Mouse (Mus musculus) liver, postnatal 0 days (tissue): ENCODE data around the gene Fam71f1.

Experiments
- CTCF ChIP-seq: sonication (generic); IDR thresholded peaks from 2 replicates; pipeline ENCODE4 v1.5.1; 2016; ENCODE audit warnings: antibody characterized with exemption, low read depth
- EP300 ChIP-seq: IDR thresholded peaks from 2 replicates; pipeline ENCODE4 v1.6.1; 2016; ENCODE audit warnings: antibody characterized with exemption, low read depth, mild to moderate bottlenecking

GRCm38 (mm10) chr6:29348371-29348724, 29.4 kb downstream of the Fam71f1 start:
- TF ChIP-seq CTCF, result no peak
- TF ChIP-seq EP300, result no peak
